Mouse (Mus musculus) left cerebral cortex, postnatal 14 days (tissue): ENCODE data around the gene Lrrc49. TPM values are rescaled to one million over a fixed set of nuclear protein-coding genes. Genes with fewer than 3 reads are reported as not detected.

Source experiments
- DNase-seq, 2 experiments: peaks; one replicate each; pipeline ENCODE4 v3.0.0; 2021 to 2022; ENCODE audit warnings: low spot score in 2 of 2, mixed read lengths in 1 of 2
- intact Hi-C: fragments of 180-260 bp; cut with DNase I; formaldehyde crosslinking; loops from one replicate; pipeline ENCODE4 v1.15.1; 2025
- long read RNA-seq, 2 experiments: library from polyadenylated mRNA; stranded (forward); transcript quantifications; one replicate each; pipeline ENCODE4 v2.0.0; 2021
- total RNA-seq, 2 experiments: library from RNA; stranded (reverse); gene quantifications; 2 replicates each; pipeline ENCODE4 v1.2.3; 2021

Gene Lrrc49
- total RNA-seq, result 10 to 100 TPM; 71.7 to 75.8 TPM
- long read RNA-seq, experiment 1, transcript Lrrc49-204 (16 exons, 2,779 nt), result major isoform, 13 of 39 reads
- long read RNA-seq, experiment 1, partial matches to known transcripts, result 17 of 39 reads
- long read RNA-seq, experiment 1, other reads (novel, unspliced or antisense), result 7 of 39 reads
- long read RNA-seq, experiment 2, transcript Lrrc49-204 (16 exons, 2,779 nt), result major isoform, 19 of 39 reads
- long read RNA-seq, experiment 2, partial matches to known transcripts, result 14 of 39 reads
- long read RNA-seq, experiment 2, other reads (novel, unspliced or antisense), result 6 of 39 reads

GRCm38 (mm10) chr9:60687891-60688324 is at the start of gene Lrrc49:
Gene Lrrc49, minus strand, starts transcription at chr9:60688158.
- intact Hi-C loops, result no loop called here

GRCm38 (mm10) chr9:60734321-60734720 is 46.4 kb upstream of the Lrrc49 start:
- intact Hi-C loops, result no loop called here
- DNase-seq, result peak; percentile 44 to 45

More at GRCm38 (mm10) chr9:60687891-60688324, at the start of gene Lrrc49:
- DNase-seq, result peak; percentile 89 to 94

GRCm38 (mm10) chr9:60724968-60725367 is 37.0 kb upstream of the Lrrc49 start:
- intact Hi-C loops, result no loop called here

DNA sequence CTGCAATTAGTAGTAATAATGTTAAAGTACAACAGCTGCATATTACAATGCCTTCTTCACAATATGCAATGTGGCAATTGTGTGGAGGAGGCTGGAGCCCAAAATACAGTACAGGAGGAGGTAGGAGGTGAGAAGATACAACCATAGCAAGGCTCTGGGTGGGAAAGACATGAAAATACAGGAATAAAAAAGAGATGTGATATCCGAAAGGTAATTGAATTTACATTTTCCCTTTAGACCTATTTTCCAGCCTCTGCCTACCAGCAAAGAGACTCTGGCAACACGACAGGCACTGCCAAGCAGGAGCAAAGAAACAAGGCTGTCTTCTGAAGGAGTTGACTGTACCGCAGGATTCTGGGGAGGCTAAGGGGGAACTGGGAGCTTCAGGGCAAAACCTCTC is 31.7 kb upstream of the Lrrc49 start:
- intact Hi-C loops, result no loop called here
- DNase-seq, result no peak

More at GRCm38 (mm10) chr9:60724968-60725367, 37.0 kb upstream of the Lrrc49 start:
- DNase-seq, result no peak

DNA sequence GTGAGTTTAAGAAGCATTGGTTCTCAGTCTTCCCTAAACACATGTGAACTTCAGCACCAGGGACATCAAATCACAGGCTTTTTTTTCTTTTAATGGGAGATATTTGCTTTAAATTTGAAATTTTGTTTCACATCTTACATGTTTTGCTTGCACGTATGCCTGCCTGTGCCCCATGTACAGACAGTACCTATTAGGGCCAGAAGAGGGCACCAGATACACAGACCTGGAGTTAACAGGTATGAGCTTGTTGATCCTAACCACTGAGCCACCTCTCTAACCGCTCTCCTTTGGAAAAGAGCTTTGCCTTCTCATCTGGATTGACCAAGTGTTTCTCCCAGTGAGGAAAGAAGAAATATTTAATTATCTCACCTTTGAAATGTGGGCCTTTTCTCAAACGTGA is 30.3 kb upstream of the Lrrc49 start:
- intact Hi-C loops, result no loop called here
- peak; percentile 46 to 54 for DNase-seq

GRCm38 (mm10) chr9:60715828-60716227 is 27.9 kb upstream of the Lrrc49 start:
- no peak for DNase-seq
- intact Hi-C loops, result no loop called here

- peak in 1 of 2 experiments; percentile 62 for DNase-seq
- intact Hi-C loops, result no loop called here
These were observed 27.3 kb upstream of the Lrrc49 start for GRCm38 (mm10) chr9:60715271-60715670.

DNA sequence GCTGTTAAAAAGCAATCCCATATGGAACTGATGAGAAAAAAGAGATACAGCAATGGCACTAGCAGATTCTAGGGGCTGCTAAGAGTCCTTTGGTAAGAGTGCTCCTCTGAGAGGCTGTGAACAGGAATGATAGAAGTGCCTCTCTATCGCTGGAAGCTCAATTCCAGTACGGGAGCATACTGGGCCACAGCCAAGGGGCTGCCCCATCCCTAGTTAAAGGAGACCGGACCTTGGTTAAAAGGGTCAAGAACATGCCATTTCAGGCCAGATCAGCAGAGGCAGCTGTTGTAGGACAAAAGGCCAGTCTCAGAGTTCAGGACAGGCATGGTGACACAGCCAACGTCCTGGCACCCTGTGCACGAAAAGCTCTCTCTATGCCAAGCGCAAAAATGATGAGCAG is 26.2 kb upstream of the Lrrc49 start:
- DNase-seq, result peak in 1 of 2 experiments; percentile 30
- intact Hi-C loops, result no loop called here

DNA sequence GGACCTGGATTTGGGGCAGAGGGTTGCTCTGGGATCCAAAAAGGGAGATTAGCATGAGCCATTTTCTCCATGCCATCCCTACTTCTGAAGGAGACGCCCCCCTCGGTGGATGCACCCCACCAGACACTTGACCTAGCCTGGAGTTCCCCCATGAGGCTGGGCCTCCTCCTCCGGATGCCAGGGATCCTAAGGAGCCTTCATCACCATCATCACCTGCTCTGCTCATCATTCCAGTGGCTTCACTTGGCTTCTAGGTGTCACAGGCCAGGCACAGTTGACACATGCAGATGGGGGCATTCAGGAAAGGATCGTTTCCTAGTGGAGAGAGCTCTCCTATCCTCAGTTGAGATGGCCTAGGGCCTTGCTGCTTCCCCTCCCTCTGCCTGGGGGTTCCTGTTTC is 25.7 kb upstream of the Lrrc49 start:
- DNase-seq, result no peak
- intact Hi-C loops, result no loop called here

DNA sequence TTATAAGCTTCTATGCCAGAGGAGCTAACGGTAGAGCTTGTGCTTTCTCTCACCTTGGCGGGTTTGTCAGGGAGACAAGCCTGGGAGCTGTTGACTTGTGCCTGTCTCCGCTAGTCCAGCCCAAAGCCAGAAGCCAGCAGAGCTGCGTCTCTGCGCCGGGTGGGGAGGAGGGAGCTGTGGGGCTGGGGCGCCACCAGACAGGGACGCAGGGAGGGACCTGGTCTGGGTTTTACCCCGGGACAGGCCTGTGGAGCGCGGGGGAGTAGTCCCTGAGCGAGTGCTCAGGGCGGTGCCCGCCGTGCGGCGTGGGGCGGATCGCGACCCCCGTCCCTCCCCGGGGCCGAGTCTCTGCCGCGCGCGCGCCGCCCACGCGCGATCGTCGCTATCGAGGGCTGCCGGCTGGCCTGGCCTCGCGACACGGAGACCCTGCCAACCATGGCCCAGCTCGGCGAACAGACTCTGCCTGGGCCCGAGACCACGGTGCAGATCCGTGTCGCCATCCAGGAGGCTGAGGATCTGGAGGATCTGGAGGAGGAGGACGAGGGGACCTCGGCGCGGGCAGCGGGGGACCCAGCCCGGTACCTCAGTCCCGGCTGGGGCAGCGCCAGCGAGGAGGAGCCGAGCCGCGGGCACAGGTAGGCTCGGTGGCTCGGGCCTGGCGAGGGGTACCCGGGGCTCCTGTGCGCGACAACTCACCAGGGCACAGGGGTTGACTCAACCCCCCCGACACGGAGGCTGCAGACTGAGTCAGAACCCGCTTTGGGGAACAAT is 25.0 kb upstream of the Lrrc49 start, which contains the start of gene Larp6:
TSS of gene Larp6 (plus strand) at position 219 of the 771 bp plus-strand sequence.
- peak; percentile 41 to 46 for DNase-seq

GRCm38 (mm10) chr9:60712011-60712410 is 24.1 kb upstream of the Lrrc49 start:
- intact Hi-C loops, result no loop called here
- DNase-seq, result no peak

More for the DNA sequence above, 25.0 kb upstream of the Lrrc49 start, which contains the start of gene Larp6:
- intact Hi-C loops, result no loop called here

GRCm38 (mm10) chr9:60709721-60710120 is 21.8 kb upstream of the Lrrc49 start:
- no peak for DNase-seq
- intact Hi-C loops, result no loop called here

DNA sequence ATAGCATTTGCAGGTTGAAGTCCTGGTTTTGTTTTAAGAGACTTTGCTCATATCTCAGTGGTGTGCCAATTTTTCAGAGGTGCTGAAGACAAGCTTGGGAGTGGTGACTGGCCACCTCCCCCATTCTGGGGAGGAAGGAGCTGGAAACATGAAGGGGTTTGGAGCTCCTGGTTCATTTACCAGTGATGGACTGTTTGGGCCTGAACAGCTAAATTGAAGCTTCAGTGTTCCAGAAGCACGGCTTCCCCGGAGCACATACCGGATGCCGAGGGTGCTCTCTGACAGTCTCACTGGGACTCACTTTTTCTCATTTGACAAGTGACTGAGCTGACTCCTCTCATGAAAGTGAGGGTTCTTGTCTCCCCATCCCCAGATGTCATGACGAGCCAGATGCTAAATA is 20.6 kb upstream of the Lrrc49 start:
- no peak for DNase-seq
- intact Hi-C loops, result no loop called here

GRCm38 (mm10) chr9:60707594-60707993 is 19.6 kb upstream of the Lrrc49 start:
- intact Hi-C loops, result no loop called here
- no peak for DNase-seq

- intact Hi-C loops, result loop anchor here (10.0 kb wide), 1 partner anchor 155 kb away; no protein-coding TSS in a partner anchor
- DNase-seq, result no peak
These were observed 11.7 kb upstream of the Lrrc49 start for GRCm38 (mm10) chr9:60699581-60700231.

GRCm38 (mm10) chr9:60696271-60696985 is 8.5 kb upstream of the Lrrc49 start:
- no peak for DNase-seq
- intact Hi-C loops, result loop anchor here (10.0 kb wide), 1 partner anchor 158 kb away; no protein-coding TSS in a partner anchor

- intact Hi-C loops, result loop anchor here (10.0 kb wide), 1 partner anchor 161 kb away; no protein-coding TSS in a partner anchor
- DNase-seq, result no peak
These were observed 6.0 kb upstream of the Lrrc49 start for GRCm38 (mm10) chr9:60693986-60694385.

GRCm38 (mm10) chr9:60692624-60693023 is 4.7 kb upstream of the Lrrc49 start:
- intact Hi-C loops, result loop anchor here (10.0 kb wide), 1 partner anchor 162 kb away; no protein-coding TSS in a partner anchor
- no peak for DNase-seq

DNA sequence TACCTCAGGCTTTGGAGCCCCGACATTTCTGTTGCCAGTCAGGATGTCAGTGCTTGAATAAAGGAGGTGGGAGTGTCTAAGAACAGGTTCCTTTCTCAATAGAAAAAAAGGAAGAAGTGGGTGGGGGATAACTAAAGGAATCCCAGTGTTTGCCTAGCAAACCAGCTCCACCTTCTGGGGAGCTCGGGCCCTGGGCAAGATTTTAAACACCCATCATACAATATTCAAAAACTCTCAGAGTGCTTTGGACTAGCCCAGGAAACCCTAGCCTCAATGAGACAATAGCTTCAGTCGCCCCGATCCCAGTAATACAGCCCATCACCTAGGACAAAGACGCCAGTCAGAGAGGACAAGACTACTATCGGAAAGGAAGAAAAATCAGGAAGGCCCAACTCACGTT is 543 bp downstream of the Lrrc49 start:
- intact Hi-C loops, result no loop called here
- peak; percentile 58 to 67 for DNase-seq
